Mouse (Mus musculus) neural tube, embryonic 12.5 days (tissue): ENCODE measurements around the gene Hdgf. TPM values are rescaled to one million over a fixed set of nuclear protein-coding genes. Genes with fewer than 3 reads are reported as not detected.

Source experiments
- ATAC-seq: fragments of 200-750 bp; cut with Nextera tagmentation; 2 replicates; pipeline ENCODE4 v1.8.0; 2017; ENCODE audit warnings: low read depth, mild to moderate bottlenecking, moderate TSS enrichment, moderate library complexity; ENCODE audit not compliant: low FRiP score
- H3K27ac ChIP-seq: fragments of 300-500 bp; sonication (generic); 2 replicates; pipeline ENCODE4 v1.5.1; 2016
- H3K27me3 ChIP-seq: fragments of 300-500 bp; sonication (generic); replicated peaks from 2 replicates; pipeline ENCODE4 v1.6.1; 2016; ENCODE audit warnings: mild to moderate bottlenecking
- H3K36me3 ChIP-seq: fragments of 300-500 bp; sonication (generic); 2 replicates; pipeline ENCODE4 v1.6.1; 2016; ENCODE audit warnings: mild to moderate bottlenecking
- H3K4me1 ChIP-seq: fragments of 300-500 bp; sonication (generic); 2 replicates; pipeline ENCODE4 v1.6.1; 2016
- H3K4me2 ChIP-seq: fragments of 300-500 bp; sonication (generic); replicated peaks from 2 replicates; pipeline ENCODE4 v1.6.1; 2016; ENCODE audit warnings: mild to moderate bottlenecking
- H3K4me3 ChIP-seq: fragments of 300-500 bp; sonication (generic); 2 replicates; pipeline ENCODE4 v1.5.1; 2016
- H3K9ac ChIP-seq: fragments of 300-500 bp; sonication (generic); 2 replicates; pipeline ENCODE4 v1.6.1; 2016; ENCODE audit warnings: mild to moderate bottlenecking
- H3K9me3 ChIP-seq: fragments of 300-500 bp; sonication (generic); 2 replicates; pipeline ENCODE4 v1.6.1; 2016; ENCODE audit warnings: mild to moderate bottlenecking
- WGBS: fragments of 180-500 bp; shearing (Covaris S2); methylation state at CpG from one replicate; pipeline ENCODE4 v1.1.7; 2016; 5-methylcytosine and 5-hydroxymethylcytosine counted together
- polyA plus RNA-seq: library from polyadenylated mRNA; unstranded; fragments of >200 nt; fragmentation: Nextera tagmentation; extraction: Ambion mirVana; gene quantifications from 2 replicates; pipeline ENCODE4 v1.2.1, GENCODE M21; 2016

Hdgf gene
- polyA plus RNA-seq, 1 experiment from 2014 or later = 225 TPM

- no peak for ATAC-seq
- 81% methylated on average over 7 of the region's 7 CpGs for WGBS
These were observed 7.4 kb downstream of the Hdgf start for GRCm38 (mm10) chr3:87913491-87913890.

GRCm38 (mm10) chr3:87913891-87914290 is 7.8 kb downstream of the Hdgf start:
- no peak overlapping the region for H3K27ac ChIP-seq
- no peak overlapping the region for H3K4me2 ChIP-seq
- WGBS = 97% methylated on average over 10 of the region's 10 CpGs
- no peak overlapping the region for H3K9ac ChIP-seq
- no peak overlapping the region for H3K4me3 ChIP-seq
- ATAC-seq = no peak
- peaks cover 24% of the 10 kb centered on the region for H3K4me1 ChIP-seq
- H3K36me3 ChIP-seq = peaks cover 37% of the 10 kb centered on the region
- H3K9me3 ChIP-seq = no peaks in the 10 kb centered on the region
- H3K27me3 ChIP-seq = no peaks in the 10 kb centered on the region

More at GRCm38 (mm10) chr3:87913491-87913890, 7.4 kb downstream of the Hdgf start:
- H3K4me1 ChIP-seq = peaks cover 28% of the 10 kb centered on the region
- no peaks in the 10 kb centered on the region for H3K9me3 ChIP-seq
- no peak overlapping the region for H3K4me3 ChIP-seq
- no peak overlapping the region for H3K27ac ChIP-seq
- no peak overlapping the region for H3K4me2 ChIP-seq
- H3K9ac ChIP-seq = no peak overlapping the region
- H3K27me3 ChIP-seq = no peaks in the 10 kb centered on the region
- H3K36me3 ChIP-seq = peaks cover 37% of the 10 kb centered on the region

GRCm38 (mm10) chr3:87916990-87917389 is 10.9 kb downstream of the Hdgf start:
- H3K27ac ChIP-seq = no peak overlapping the region
- WGBS = 93% methylated on average over 1 of the region's 1 CpGs
- H3K27me3 ChIP-seq = no peaks in the 10 kb centered on the region
- no peak overlapping the region for H3K4me2 ChIP-seq
- H3K9me3 ChIP-seq = no peaks in the 10 kb centered on the region
- H3K4me3 ChIP-seq = no peak overlapping the region
- ATAC-seq = no peak
- no peak overlapping the region for H3K9ac ChIP-seq
- peaks cover 6% of the 10 kb centered on the region; the same call in 1 of the 2 replicates for H3K4me1 ChIP-seq
- H3K36me3 ChIP-seq = peaks cover 40% of the 10 kb centered on the region

- 96% methylated on average over 1 of the region's 1 CpGs for WGBS
- ATAC-seq = no peak
These were observed 12.4 kb downstream of the Hdgf start for GRCm38 (mm10) chr3:87918551-87918950.

GRCm38 (mm10) chr3:87919336-87920108 is 13.4 kb downstream of the Hdgf start, which contains the start of gene Mrpl24:
TSS of gene Mrpl24 (plus strand) at chr3:87919506.
- H3K36me3 ChIP-seq = peaks cover 51% of the 10 kb centered on the region
- peak; percentile 80 for ATAC-seq
- H3K4me3 ChIP-seq = peak within 1 kb of the TSS; percentile 66
- peak within 1 kb of the TSS; percentile 64 for H3K9ac ChIP-seq
- peaks cover 6% of the 10 kb centered on the region; the same call in 1 of the 2 replicates for H3K4me1 ChIP-seq
- H3K4me2 ChIP-seq = peak within 1 kb of the TSS; percentile 88
- H3K27me3 ChIP-seq = no peaks in the 10 kb centered on the region
- no peaks in the 10 kb centered on the region for H3K9me3 ChIP-seq
- H3K27ac ChIP-seq = peak within 1 kb of the TSS; percentile 48
- WGBS = under 1% methylated on average over 30 of the region's 30 CpGs

More at GRCm38 (mm10) chr3:87918551-87918950, 12.4 kb downstream of the Hdgf start:
- peak overlapping the region; percentile 88; the same call in 1 of the 2 replicates for H3K4me2 ChIP-seq
- no peak overlapping the region for H3K4me3 ChIP-seq
- H3K4me1 ChIP-seq = peaks cover 6% of the 10 kb centered on the region; the same call in 1 of the 2 replicates
- H3K9me3 ChIP-seq = no peaks in the 10 kb centered on the region
- H3K27me3 ChIP-seq = no peaks in the 10 kb centered on the region
- no peak overlapping the region for H3K9ac ChIP-seq
- H3K36me3 ChIP-seq = peaks cover 51% of the 10 kb centered on the region
- H3K27ac ChIP-seq = no peak overlapping the region

- Histone ChIP-seq H3K9me3 (no peaks in the 10 kb centered on the region), H3K4me2 (peak overlapping the region; percentile 88), H3K27ac (no peak overlapping the region), H3K9ac (0 out of 2 replicates have a peak overlapping the region, but pooled peaks have one; percentile 64), H3K27me3 (no peaks in the 10 kb centered on the region), H3K4me1 (peaks cover 6% of the 10 kb centered on the region; the same call in 1 of the 2 replicates), H3K36me3 (peaks cover 51% of the 10 kb centered on the region), H3K4me3 (peak overlapping the region; percentile 66)
- 69% methylated on average over 9 of the region's 9 CpGs for WGBS
- no peak for ATAC-seq
These were observed 14.3 kb downstream of the Hdgf start for GRCm38 (mm10) chr3:87920270-87920943.

- Histone ChIP-seq H3K4me1 (peaks cover 11% of the 10 kb centered on the region), H3K4me3 (no peak overlapping the region), H3K4me2 (no peak overlapping the region), H3K36me3 (peaks cover 60% of the 10 kb centered on the region), H3K9ac (no peak overlapping the region), H3K27ac (no peak overlapping the region), H3K27me3 (no peaks in the 10 kb centered on the region), H3K9me3 (no peaks in the 10 kb centered on the region)
- ATAC-seq = no peak
- WGBS = 93% methylated on average over 7 of the region's 7 CpGs
These were observed 18.9 kb downstream of the Hdgf start for GRCm38 (mm10) chr3:87924996-87925395.

- ATAC-seq = no peak
- H3K4me2 ChIP-seq = no peak overlapping the region
- peaks cover 26% of the 10 kb centered on the region for H3K4me1 ChIP-seq
- no peaks in the 10 kb centered on the region for H3K9me3 ChIP-seq
- WGBS = 93% methylated on average over 5 of the region's 5 CpGs
- no peak overlapping the region for H3K27ac ChIP-seq
- H3K9ac ChIP-seq = no peak overlapping the region
- peaks cover 63% of the 10 kb centered on the region for H3K36me3 ChIP-seq
- H3K4me3 ChIP-seq = no peak overlapping the region
- no peaks in the 10 kb centered on the region for H3K27me3 ChIP-seq
These were observed 21.3 kb downstream of the Hdgf start for GRCm38 (mm10) chr3:87927452-87927851.

GRCm38 (mm10) chr3:87929341-87930077 is 23.4 kb downstream of the Hdgf start:
- ATAC-seq = peak; percentile 63
- 7% methylated on average over 26 of the region's 26 CpGs for WGBS
- Histone ChIP-seq H3K9me3 (no peaks in the 10 kb centered on the region), H3K36me3 (peaks cover 57% of the 10 kb centered on the region), H3K9ac (peak overlapping the region; percentile 87), H3K4me1 (peaks cover 26% of the 10 kb centered on the region), H3K27me3 (no peaks in the 10 kb centered on the region), H3K4me3 (peak overlapping the region; percentile 98), H3K4me2 (peak overlapping the region; percentile 78), H3K27ac (0 out of 2 replicates have a peak overlapping the region, but pooled peaks have one; percentile 81)

GRCm38 (mm10) chr3:87930078-87930795 is 24.1 kb downstream of the Hdgf start, which contains the start of the genes Isg20l2 and Rrnad1:
TSS of gene Isg20l2 (plus strand) at chr3:87930314.
TSS of gene Rrnad1 (minus strand) at chr3:87930717.
- Histone ChIP-seq H3K4me3 (peak within 1 kb of the TSS; percentile 98), H3K4me1 (peaks cover 26% of the 10 kb centered on the region), H3K9ac (peak within 1 kb of the TSS; percentile 87), H3K9me3 (no peaks in the 10 kb centered on the region), H3K27me3 (no peaks in the 10 kb centered on the region), H3K36me3 (peaks cover 54% of the 10 kb centered on the region), H3K4me2 (peak within 1 kb of the TSS; percentile 78), H3K27ac (peak within 1 kb of the TSS; percentile 81)
- ATAC-seq = peak; percentile 97
- under 1% methylated on average over 58 of the region's 78 CpGs for WGBS

- H3K9ac ChIP-seq = no peak overlapping the region
These were observed 27.9 kb downstream of the Hdgf start for GRCm38 (mm10) chr3:87934026-87934425.

More at GRCm38 (mm10) chr3:87934026-87934425, 27.9 kb downstream of the Hdgf start:
- H3K9me3 ChIP-seq = no peaks in the 10 kb centered on the region
- WGBS = 86% methylated on average over 5 of the region's 5 CpGs
- H3K27me3 ChIP-seq = no peaks in the 10 kb centered on the region
- H3K36me3 ChIP-seq = peaks cover 55% of the 10 kb centered on the region
- no peak for ATAC-seq
- H3K4me1 ChIP-seq = peaks cover 30% of the 10 kb centered on the region
- no peak overlapping the region for H3K4me3 ChIP-seq
- H3K4me2 ChIP-seq = no peak overlapping the region
- no peak overlapping the region for H3K27ac ChIP-seq
